Mouse (Mus musculus): Measurements from ENCODE around the gene Anapc7. TPM values are rescaled to one million over a fixed set of nuclear protein-coding genes. Genes with fewer than 3 reads are reported as not detected.

Gene Anapc7
- 25.2 and 26.5 TPM in 2 replicates for polyA plus RNA-seq (2015; fragmentation: Nextera tagmentation; extraction: Ambion mirVana)

DNA sequence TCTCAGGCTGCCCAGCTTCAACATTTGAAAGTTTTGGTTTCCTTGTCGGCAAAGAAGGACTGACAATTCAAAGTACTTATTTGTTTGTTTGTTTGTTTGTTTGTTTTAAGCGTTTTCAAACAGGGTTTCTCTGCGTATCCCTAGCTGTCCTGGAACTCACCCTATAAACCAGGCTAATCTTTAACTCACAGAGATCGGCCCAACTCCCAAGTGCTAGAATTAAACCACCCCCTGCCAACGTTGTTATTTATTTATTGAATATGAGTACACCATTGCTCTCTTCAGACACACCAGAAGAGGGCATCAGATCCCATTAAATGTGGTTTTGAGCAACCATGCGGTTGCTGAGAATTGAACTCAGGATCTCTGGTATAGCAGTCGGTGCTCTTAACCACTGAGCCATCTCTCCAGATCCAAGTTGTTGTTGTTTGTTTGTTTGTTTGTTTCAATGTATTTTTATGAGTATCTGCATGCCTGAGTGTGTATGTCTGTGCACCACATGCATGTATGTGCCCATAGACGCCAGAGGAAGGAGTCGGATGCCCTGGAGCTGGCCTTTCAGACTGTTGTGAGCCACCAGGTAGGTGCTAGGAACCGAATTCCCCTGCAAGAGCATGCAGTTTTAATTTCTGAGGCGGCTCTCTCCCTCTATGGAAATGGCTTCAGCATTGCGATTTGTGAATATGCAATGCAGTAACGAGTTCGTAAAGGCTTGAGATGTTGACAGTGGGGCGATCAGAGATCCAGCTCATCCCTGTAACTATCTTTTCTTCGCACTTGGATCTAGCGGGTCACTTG lies at the start of gene Anapc7:
Gene Anapc7 (plus strand): TSS at position 423 of the 798 bp plus-strand sequence.
- WGBS = 16% methylated on average over 17 of the region's 17 CpGs
- no peak for TF ChIP-seq EP300 (IDR thresholded peaks at IDR 0.05)
- peak; percentile 39 for TF ChIP-seq CTCF (IDR thresholded peaks at IDR 0.05)
- 0 out of 2 replicates have a peak, but pooled peaks cover 5% of the 10 kb centered on the region for H3K4me1 ChIP-seq (ENCODE audit: insufficient read depth, low read depth, low read length)
- H3K4me3 ChIP-seq (ENCODE audit: low read depth, low read length) = peak within 1 kb of the TSS; percentile 95
- ATAC-seq (peak; percentile 12), DNase-seq (ENCODE audit: low spot score) (no peak)
- peak within 1 kb of the TSS; percentile 83 for H3K4me2 ChIP-seq (replicated peaks; ENCODE audit: low read depth, low read length)
- peak within 1 kb of the TSS; percentile 87 for H3K9ac ChIP-seq (replicated peaks; ENCODE audit: low read depth)
- peak within 1 kb of the TSS; percentile 52 for H3K27ac ChIP-seq (ENCODE audit: low read length)
- H3K9me3 ChIP-seq (ENCODE audit: low read length) = no peaks in the 10 kb centered on the region
- no peaks in the 10 kb centered on the region for H3K27me3 ChIP-seq (replicated peaks; ENCODE audit: insufficient read depth, low read length)
- no peaks in the 10 kb centered on the region for H3K36me3 ChIP-seq (ENCODE audit: insufficient read depth, low read length)

DNA sequence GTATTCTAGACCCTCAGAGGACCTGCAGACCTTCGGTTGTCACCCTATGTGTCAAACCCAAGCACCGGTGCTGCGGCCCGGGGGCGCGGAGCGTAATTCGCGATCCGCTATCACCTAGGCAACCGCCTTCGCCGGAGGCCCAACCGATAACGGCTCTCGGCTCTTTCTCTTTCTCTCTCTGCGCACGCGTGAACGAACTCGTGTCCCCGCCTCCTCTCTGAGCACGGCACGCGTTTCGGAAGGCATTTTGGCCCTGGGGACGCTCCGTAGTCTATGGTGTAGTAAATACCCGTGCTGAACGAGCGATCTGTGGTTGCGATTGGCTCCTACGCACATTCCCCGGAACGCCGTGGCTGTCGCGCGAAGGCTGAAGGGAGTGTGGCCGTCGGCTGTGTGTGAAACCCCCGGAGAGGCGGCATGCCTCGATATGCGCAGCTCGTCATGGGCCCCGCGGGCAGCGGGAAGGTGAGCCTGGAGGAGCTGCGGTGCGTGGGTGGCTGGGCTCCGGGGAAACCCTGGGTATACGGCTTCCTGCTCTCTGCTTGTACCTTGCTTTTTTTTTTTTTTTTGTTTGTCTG lies 49.2 kb upstream of the Anapc7 start, which contains the start of gene Fam216a:
Gene Fam216a (minus strand): TSS at position 173 of the 578 bp plus-strand sequence.
- Histone ChIP-seq H3K36me3 (ENCODE audit: insufficient read depth, low read length) (0 out of 2 replicates have a peak, but pooled peaks cover 9% of the 10 kb centered on the region), H3K27ac (ENCODE audit: low read length) (peak within 1 kb of the TSS; percentile 87), H3K27me3 (replicated peaks; ENCODE audit: insufficient read depth, low read length) (no peaks in the 10 kb centered on the region), H3K9me3 (ENCODE audit: low read length) (no peaks in the 10 kb centered on the region), H3K4me3 (ENCODE audit: low read depth, low read length) (peak within 1 kb of the TSS; percentile 72), H3K9ac (replicated peaks; ENCODE audit: low read depth) (peak within 1 kb of the TSS; percentile 52), H3K4me1 (ENCODE audit: insufficient read depth, low read depth, low read length) (0 out of 2 replicates have a peak, but pooled peaks cover 2% of the 10 kb centered on the region), H3K4me2 (replicated peaks; ENCODE audit: low read depth, low read length) (peak within 1 kb of the TSS; percentile 78)
- under 1% methylated on average over 53 of the region's 53 CpGs for WGBS
- TF ChIP-seq EP300 (IDR thresholded peaks at IDR 0.05) (no peak), CTCF (IDR thresholded peaks at IDR 0.05) (no peak)
- peak; percentile 99 for DNase-seq (ENCODE audit: low spot score)
- ATAC-seq = peak; percentile 96

DNA sequence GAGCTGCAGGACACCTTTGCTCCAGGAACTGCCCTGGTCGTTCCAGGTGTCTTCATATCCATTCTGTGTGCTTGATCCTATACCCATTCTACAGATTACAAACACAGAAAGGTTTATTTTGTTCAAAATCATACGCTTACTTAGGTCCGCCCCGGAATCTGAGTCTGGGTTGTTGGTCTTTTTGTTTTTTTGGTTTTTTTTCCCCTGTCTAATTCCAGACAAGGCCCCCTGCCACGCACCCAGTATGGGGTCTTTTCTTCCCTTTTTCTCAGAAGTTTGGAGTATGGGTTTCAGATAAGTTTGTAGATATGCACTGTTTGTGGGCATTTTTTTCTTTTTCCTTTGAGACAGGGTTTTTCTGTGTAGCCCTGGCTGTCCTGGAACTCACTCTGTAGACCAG lies 48.6 kb upstream of the Anapc7 start:
- Histone ChIP-seq H3K27ac (ENCODE audit: low read length) (peak overlapping the region; percentile 87), H3K4me2 (replicated peaks; ENCODE audit: low read depth, low read length) (peak overlapping the region; percentile 78), H3K9ac (replicated peaks; ENCODE audit: low read depth) (peak overlapping the region; percentile 35), H3K36me3 (ENCODE audit: insufficient read depth, low read length) (0 out of 2 replicates have a peak, but pooled peaks cover 8% of the 10 kb centered on the region), H3K27me3 (replicated peaks; ENCODE audit: insufficient read depth, low read length) (no peaks in the 10 kb centered on the region), H3K4me3 (ENCODE audit: low read depth, low read length) (peak overlapping the region; percentile 72), H3K9me3 (ENCODE audit: low read length) (no peaks in the 10 kb centered on the region), H3K4me1 (ENCODE audit: insufficient read depth, low read depth, low read length) (0 out of 2 replicates have a peak, but pooled peaks cover 2% of the 10 kb centered on the region)
- TF ChIP-seq CTCF (IDR thresholded peaks at IDR 0.05) (no peak), EP300 (IDR thresholded peaks at IDR 0.05) (no peak)
- ATAC-seq (no peak), DNase-seq (ENCODE audit: low spot score) (no peak)
- 5% methylated on average over 5 of the region's 5 CpGs for WGBS

DNA sequence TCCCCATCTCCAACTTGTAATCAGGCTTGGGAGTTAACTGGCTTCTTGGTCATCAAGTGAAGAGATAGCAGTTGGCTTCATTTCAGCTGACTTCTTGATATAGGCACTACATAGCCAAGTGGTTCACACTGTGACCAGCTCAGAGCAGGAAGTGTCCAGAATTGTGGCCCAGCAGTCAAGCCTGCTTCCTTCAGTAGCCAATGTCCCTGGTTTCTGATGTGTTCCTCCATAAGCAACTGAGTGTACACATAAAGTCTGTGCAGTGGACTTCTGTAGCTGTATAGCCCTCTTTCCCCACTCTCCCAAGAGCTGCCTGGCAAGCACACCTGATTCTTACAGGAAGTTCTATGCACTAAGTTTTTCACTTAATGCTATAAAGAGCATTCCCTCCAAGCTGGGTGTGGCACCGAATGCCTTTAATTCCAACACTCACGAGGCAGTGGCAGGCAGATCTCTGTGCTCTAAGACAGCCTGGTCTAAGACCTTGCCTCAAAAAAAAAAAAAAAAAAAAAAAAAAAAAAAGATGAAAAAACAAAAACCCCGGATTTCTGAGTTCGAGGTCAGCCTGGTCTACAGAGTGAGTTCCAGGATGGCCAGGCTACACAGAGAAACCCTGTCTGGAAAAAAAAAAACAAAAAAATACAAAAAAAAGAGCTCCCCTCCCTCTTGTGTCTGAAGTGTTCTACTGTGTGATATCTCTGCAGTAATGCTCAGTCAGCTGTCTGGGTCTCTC lies 44.2 kb upstream of the Anapc7 start:
- ATAC-seq = no peak
- H3K27ac ChIP-seq (ENCODE audit: low read length) = no peak overlapping the region
- H3K4me1 ChIP-seq (ENCODE audit: insufficient read depth, low read depth, low read length) = 0 out of 2 replicates have a peak, but pooled peaks cover 2% of the 10 kb centered on the region
- DNase-seq (ENCODE audit: low spot score) = no peak
- H3K4me2 ChIP-seq (replicated peaks; ENCODE audit: low read depth, low read length) = no peak overlapping the region
- H3K4me3 ChIP-seq (ENCODE audit: low read depth, low read length) = no peak overlapping the region
- H3K36me3 ChIP-seq (ENCODE audit: insufficient read depth, low read length) = peaks cover 28% of the 10 kb centered on the region
- H3K9me3 ChIP-seq (ENCODE audit: low read length) = no peaks in the 10 kb centered on the region
- no peaks in the 10 kb centered on the region for H3K27me3 ChIP-seq (replicated peaks; ENCODE audit: insufficient read depth, low read length)
- no peak overlapping the region for H3K9ac ChIP-seq (replicated peaks; ENCODE audit: low read depth)
- TF ChIP-seq EP300 (IDR thresholded peaks at IDR 0.05) = no peak
- TF ChIP-seq CTCF (IDR thresholded peaks at IDR 0.05) = no peak
- WGBS = 87% methylated on average over 4 of the region's 4 CpGs

DNA sequence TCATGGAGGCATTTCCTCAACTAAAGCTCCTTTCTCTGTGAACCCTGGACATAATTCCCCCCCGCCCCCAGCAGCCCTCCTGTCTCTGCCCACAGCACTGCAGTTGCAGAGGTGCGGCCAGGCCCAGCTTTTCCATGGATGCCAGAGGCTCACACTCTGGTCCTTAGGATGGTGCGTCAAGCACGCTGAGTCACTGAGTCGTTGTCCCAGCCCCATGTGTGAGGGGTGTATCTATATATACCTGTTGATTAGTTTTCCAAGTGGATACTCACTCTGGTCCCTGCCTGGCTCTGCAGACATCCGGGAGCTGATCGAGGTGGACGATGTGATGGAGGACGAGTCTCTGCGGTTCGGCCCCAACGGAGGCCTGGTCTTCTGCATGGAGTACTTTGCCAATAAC lies 43.3 kb upstream of the Anapc7 start:
- H3K4me2 ChIP-seq (replicated peaks; ENCODE audit: low read depth, low read length) = no peak overlapping the region
- no peak overlapping the region for H3K27ac ChIP-seq (ENCODE audit: low read length)
- TF ChIP-seq EP300 (IDR thresholded peaks at IDR 0.05) = no peak
- TF ChIP-seq CTCF (IDR thresholded peaks at IDR 0.05) = no peak
- WGBS = 92% methylated on average over 12 of the region's 12 CpGs
- no peak for ATAC-seq
- H3K9ac ChIP-seq (replicated peaks; ENCODE audit: low read depth) = no peak overlapping the region
- H3K36me3 ChIP-seq (ENCODE audit: insufficient read depth, low read length) = peaks cover 28% of the 10 kb centered on the region
- H3K4me3 ChIP-seq (ENCODE audit: low read depth, low read length) = no peak overlapping the region
- no peaks in the 10 kb centered on the region for H3K4me1 ChIP-seq (ENCODE audit: insufficient read depth, low read depth, low read length)
- H3K27me3 ChIP-seq (replicated peaks; ENCODE audit: insufficient read depth, low read length) = no peaks in the 10 kb centered on the region
- no peak for DNase-seq (ENCODE audit: low spot score)
- H3K9me3 ChIP-seq (ENCODE audit: low read length) = no peaks in the 10 kb centered on the region
